Mouse (Mus musculus): ENCODE measurements around the gene Wbp2.
A peak's percentile ranks its signal among the peaks of the same experiment; 100 is the strongest.

DNA sequence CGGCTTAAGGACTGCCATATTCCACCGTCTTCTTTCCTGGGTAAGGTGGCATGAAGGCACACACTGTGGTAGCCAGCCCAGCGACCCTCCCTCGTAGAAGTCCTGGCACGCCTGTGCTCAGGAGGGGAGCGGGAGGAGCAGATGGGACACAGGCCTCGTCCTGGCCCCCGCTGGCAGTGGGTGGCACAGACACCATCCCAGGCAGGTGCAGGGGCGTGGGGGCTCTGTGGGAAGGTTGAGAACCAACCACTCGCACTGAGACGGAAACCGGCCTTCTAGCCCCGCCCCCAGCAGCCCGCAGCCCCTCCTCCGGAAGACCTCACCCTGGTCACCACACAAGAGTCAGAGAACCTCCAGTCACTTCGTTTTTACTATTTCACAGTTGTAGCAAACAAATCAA is 8.6 kb downstream of the Wbp2 start:
- no peak for TF ChIP-seq POLR2A (IDR thresholded peaks at IDR 0.05; ENCODE audit: insufficient read length, low read depth)
- TF ChIP-seq MAX (IDR thresholded peaks at IDR 0.05; ENCODE audit: low read depth), result no peak
- TF ChIP-seq MYOD1 (IDR thresholded peaks at IDR 0.05; ENCODE audit: control insufficient read depth in 1 of 3, insufficient read length in 2 of 3, low read depth in 2 of 3), result peak in 1 of 3 experiments; percentile 25
- TF ChIP-seq E2F4 (IDR thresholded peaks at IDR 0.05; ENCODE audit: insufficient read depth), result no peak
- no peak for TF ChIP-seq TCF3 (IDR thresholded peaks at IDR 0.05; ENCODE audit: insufficient read length, low read depth)
- no peak for TF ChIP-seq CEBPB (IDR thresholded peaks at IDR 0.05; ENCODE audit: insufficient read depth, poor library complexity, severe bottlenecking)
- no peak for TF ChIP-seq USF1 (IDR thresholded peaks at IDR 0.05; ENCODE audit: low read depth)

All from myocyte (in vitro differentiated cells).